Mouse (Mus musculus): Measurements from ENCODE around the gene Mei1. TPM values are rescaled to one million over a fixed set of nuclear protein-coding genes. Genes with fewer than 3 reads are reported as not detected.

Gene Mei1
- polyA plus RNA-seq, 1 experiment from 2014 or later: not detected

GRCm38 (mm10) chr15:82169671-82170070 is 99.9 kb downstream of the Mei1 start:
- Histone ChIP-seq H3K27me3 (ENCODE audit: control insufficient read depth, insufficient read depth, low read length) (no peaks in the 10 kb centered on the region), H3K27ac (ENCODE audit: low read depth, low read length) (no peak overlapping the region), H3K4me2 (ENCODE audit: low read depth, low read length, severe bottlenecking) (no peak overlapping the region), H3K4me1 (replicated peaks; ENCODE audit: control insufficient read depth, insufficient read depth, low read length) (peaks cover 10% of the 10 kb centered on the region), H3K9ac (ENCODE audit: low read length) (no peak overlapping the region), H3K9me3 (ENCODE audit: control insufficient read depth, low read length) (no peaks in the 10 kb centered on the region), H3K36me3 (ENCODE audit: control insufficient read depth, insufficient read depth, low read length) (peaks cover 9% of the 10 kb centered on the region; the same call in 1 of the 2 replicates), H3K4me3 (ENCODE audit: low read depth, low read length) (no peak overlapping the region)
- 78% methylated on average over 5 of the region's 5 CpGs for WGBS
- no peak for ATAC-seq (replicated peaks; ENCODE audit: low FRiP score)
- DNase-seq (ENCODE audit: low spot score): no peak

GRCm38 (mm10) chr15:82170437-82171377 is 100.9 kb downstream of the Mei1 start:
- H3K9ac ChIP-seq (ENCODE audit: low read length): no peak overlapping the region
- H3K4me1 ChIP-seq (replicated peaks; ENCODE audit: control insufficient read depth, insufficient read depth, low read length): peaks cover 10% of the 10 kb centered on the region
- no peak for ATAC-seq (replicated peaks; ENCODE audit: low FRiP score)
- no peak overlapping the region for H3K4me2 ChIP-seq (ENCODE audit: low read depth, low read length, severe bottlenecking)
- H3K4me3 ChIP-seq (ENCODE audit: low read depth, low read length): no peak overlapping the region
- DNase-seq (ENCODE audit: low spot score): no peak
- no peak overlapping the region for H3K27ac ChIP-seq (ENCODE audit: low read depth, low read length)
- no peaks in the 10 kb centered on the region for H3K27me3 ChIP-seq (ENCODE audit: control insufficient read depth, insufficient read depth, low read length)
- H3K9me3 ChIP-seq (ENCODE audit: control insufficient read depth, low read length): no peaks in the 10 kb centered on the region
- peaks cover 18% of the 10 kb centered on the region for H3K36me3 ChIP-seq (ENCODE audit: control insufficient read depth, insufficient read depth, low read length)
- WGBS: 89% methylated on average over 36 of the region's 36 CpGs

DNA sequence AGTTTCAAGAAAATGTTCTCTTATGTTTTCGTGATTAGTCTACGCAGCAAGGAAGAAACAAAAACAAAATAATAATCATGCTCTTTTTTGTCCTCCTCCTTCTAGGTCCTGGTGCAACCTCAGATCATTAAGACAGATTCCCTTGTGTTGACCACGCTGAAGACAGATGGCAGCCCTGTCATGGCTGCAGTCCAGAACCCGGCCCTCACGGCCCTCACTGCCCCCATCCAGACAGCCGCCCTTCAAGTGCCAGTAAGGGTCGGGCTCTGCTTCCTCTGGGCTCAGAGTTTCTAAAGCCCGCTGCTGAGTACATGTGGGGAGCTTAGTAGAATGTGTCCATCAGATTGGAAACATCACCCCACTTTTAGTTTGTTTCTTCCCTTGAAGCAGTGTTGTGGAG is 102.9 kb downstream of the Mei1 start:
- ATAC-seq (replicated peaks; ENCODE audit: low FRiP score): no peak
- no peaks in the 10 kb centered on the region for H3K27me3 ChIP-seq (ENCODE audit: control insufficient read depth, insufficient read depth, low read length)
- H3K4me3 ChIP-seq (ENCODE audit: low read depth, low read length): no peak overlapping the region
- peaks cover 28% of the 10 kb centered on the region for H3K36me3 ChIP-seq (ENCODE audit: control insufficient read depth, insufficient read depth, low read length)
- DNase-seq (ENCODE audit: low spot score): no peak
- no peak overlapping the region for H3K27ac ChIP-seq (ENCODE audit: low read depth, low read length)
- H3K4me2 ChIP-seq (ENCODE audit: low read depth, low read length, severe bottlenecking): no peak overlapping the region
- no peaks in the 10 kb centered on the region for H3K9me3 ChIP-seq (ENCODE audit: control insufficient read depth, low read length)
- H3K4me1 ChIP-seq (replicated peaks; ENCODE audit: control insufficient read depth, insufficient read depth, low read length): no peaks in the 10 kb centered on the region
- no peak overlapping the region for H3K9ac ChIP-seq (ENCODE audit: low read length)
- WGBS: 88% methylated on average over 8 of the region's 8 CpGs

- no peak for ATAC-seq (replicated peaks; ENCODE audit: low FRiP score)
- whole genome bisulfite sequencing: 94% methylated on average over 9 of the region's 9 CpGs
- H3K27me3 ChIP-seq (ENCODE audit: control insufficient read depth, insufficient read depth, low read length): no peaks in the 10 kb centered on the region
- no peak overlapping the region for H3K27ac ChIP-seq (ENCODE audit: low read depth, low read length)
- no peak overlapping the region for H3K4me3 ChIP-seq (ENCODE audit: low read depth, low read length)
- H3K4me1 ChIP-seq (replicated peaks; ENCODE audit: control insufficient read depth, insufficient read depth, low read length): no peaks in the 10 kb centered on the region
- H3K36me3 ChIP-seq (ENCODE audit: control insufficient read depth, insufficient read depth, low read length): peaks cover 44% of the 10 kb centered on the region
- DNase-seq (ENCODE audit: low spot score): no peak
- H3K9ac ChIP-seq (ENCODE audit: low read length): no peak overlapping the region
- H3K4me2 ChIP-seq (ENCODE audit: low read depth, low read length, severe bottlenecking): no peak overlapping the region
- H3K9me3 ChIP-seq (ENCODE audit: control insufficient read depth, low read length): no peaks in the 10 kb centered on the region
Observed at GRCm38 (mm10) chr15:82175091-82175490, 105.3 kb downstream of the Mei1 start.

Other genes starting within 250 kb of the Mei1 start
- 22.1 and 23.6 TPM in 2 replicates for gene Tob2, start 211.2 kb upstream of the Mei1 start, polyA plus RNA-seq (2014; fragmentation: Nextera tagmentation; extraction: Ambion mirVana)
- gene Phf5a, start 198.1 kb upstream of the Mei1 start, polyA plus RNA-seq (2014; fragmentation: Nextera tagmentation; extraction: Ambion mirVana): 186 and 216 TPM in 2 replicates
- gene Aco2, start 197.7 kb upstream of the Mei1 start, polyA plus RNA-seq (2014; fragmentation: Nextera tagmentation; extraction: Ambion mirVana): 169 and 171 TPM in 2 replicates
- gene Polr3h, start 143.8 kb upstream of the Mei1 start, polyA plus RNA-seq (2014; fragmentation: Nextera tagmentation; extraction: Ambion mirVana): 65.1 and 80.5 TPM in 2 replicates
- 16.6 and 20.1 TPM in 2 replicates for gene Csdc2, start 133.2 kb upstream of the Mei1 start, polyA plus RNA-seq (2014; fragmentation: Nextera tagmentation; extraction: Ambion mirVana)
- 35.1 and 36.9 TPM in 2 replicates for gene Pmm1, start 109.1 kb upstream of the Mei1 start, polyA plus RNA-seq (2014; fragmentation: Nextera tagmentation; extraction: Ambion mirVana)
- gene 1700029P11Rik, start 89.5 kb upstream of the Mei1 start, polyA plus RNA-seq (2014; fragmentation: Nextera tagmentation; extraction: Ambion mirVana): not detected in 2 replicates
- gene Xrcc6, start 82.2 kb upstream of the Mei1 start, polyA plus RNA-seq (2014; fragmentation: Nextera tagmentation; extraction: Ambion mirVana): 72.9 and 80.6 TPM in 2 replicates
- gene Desi1, start 36.1 kb upstream of the Mei1 start, polyA plus RNA-seq (2014; fragmentation: Nextera tagmentation; extraction: Ambion mirVana): 40.3 and 45.1 TPM in 2 replicates
- 289 and 308 TPM in 2 replicates for gene Snu13, start 22.4 kb upstream of the Mei1 start, polyA plus RNA-seq (2014; fragmentation: Nextera tagmentation; extraction: Ambion mirVana)
- not detected in 2 replicates for gene 4930407I10Rik, start 10.8 kb upstream of the Mei1 start, polyA plus RNA-seq (2014; fragmentation: Nextera tagmentation; extraction: Ambion mirVana)
- gene Ccdc134, start 57.9 kb downstream of the Mei1 start, polyA plus RNA-seq (2014; fragmentation: Nextera tagmentation; extraction: Ambion mirVana): 23.6 and 25.5 TPM in 2 replicates
- 209 and 216 TPM in 2 replicates for gene Srebf2, start 77.2 kb downstream of the Mei1 start, polyA plus RNA-seq (2014; fragmentation: Nextera tagmentation; extraction: Ambion mirVana)
- gene Shisa8, start 142.8 kb downstream of the Mei1 start, polyA plus RNA-seq (2014; fragmentation: Nextera tagmentation; extraction: Ambion mirVana): 0.87 and 1.2 TPM in 2 replicates
- gene Tnfrsf13c, start 154.4 kb downstream of the Mei1 start, polyA plus RNA-seq (2014; fragmentation: Nextera tagmentation; extraction: Ambion mirVana): 0.35 and 0.64 TPM in 2 replicates
- 91.6 and 100 TPM in 2 replicates for gene Cenpm, start 174.8 kb downstream of the Mei1 start, polyA plus RNA-seq (2014; fragmentation: Nextera tagmentation; extraction: Ambion mirVana)
- 2.2 and 2.4 TPM in 2 replicates for gene 1500009C09Rik, start 182.4 kb downstream of the Mei1 start, polyA plus RNA-seq (2014; fragmentation: Nextera tagmentation; extraction: Ambion mirVana)
- 157 and 162 TPM in 2 replicates for gene Sept3, start 204.9 kb downstream of the Mei1 start, polyA plus RNA-seq (2014; fragmentation: Nextera tagmentation; extraction: Ambion mirVana)
- 0.19 TPM in 1 of 2 replicates, not detected in the other for gene Wbp2nl, start 229.0 kb downstream of the Mei1 start, polyA plus RNA-seq (2014; fragmentation: Nextera tagmentation; extraction: Ambion mirVana)